Mouse (Mus musculus) megakaryocyte, embryonic 14.5 days (primary cell): ENCODE measurements around the gene Grin3b. TPM values are rescaled to one million over a fixed set of nuclear protein-coding genes. Genes with fewer than 3 reads are reported as not detected.

Experiments used
- H3K27me3 ChIP-seq: replicated peaks from 2 replicates; pipeline ENCODE3; 2012; ENCODE audit warnings: inconsistent platforms
- H3K36me3 ChIP-seq: replicated peaks from 2 replicates; pipeline ENCODE3; 2012; ENCODE audit warnings: low read length, inconsistent platforms, mixed read lengths
- H3K4me1 ChIP-seq: 2 replicates; pipeline ENCODE4 v1.6.1; 2012; ENCODE audit warnings: inconsistent platforms
- H3K4me3 ChIP-seq: replicated peaks from 2 replicates; pipeline ENCODE3; 2012; ENCODE audit warnings: moderate library complexity, mild to moderate bottlenecking, inconsistent platforms
- H3K9me3 ChIP-seq: 2 replicates; pipeline ENCODE4 v1.6.1; 2012; ENCODE audit warnings: inconsistent platforms
- FLI1 ChIP-seq: IDR thresholded peaks from 2 replicates; pipeline ENCODE4 v1.6.1; 2012; ENCODE audit warnings: low read length, inconsistent platforms, mixed read lengths
- GATA1 ChIP-seq: IDR thresholded peaks from 3 replicates; pipeline ENCODE4 v1.6.1; 2012; ENCODE audit warnings: mixed read lengths, low read length, inconsistent platforms, borderline replicate concordance
- polyA plus RNA-seq: library from polyadenylated mRNA; stranded (reverse); fragments of >175 nt; gene quantifications from 2 replicates; pipeline ENCODE4 v1.2.3, GENCODE M21; 2012; ENCODE audit warnings: low replicate concordance; ENCODE audit not compliant: insufficient read depth

Grin3b gene
- not detected in 2 replicates for polyA plus RNA-seq

- H3K36me3 ChIP-seq, result peaks cover 62% of the 10 kb centered on the region
- peak within 1 kb of the TSS; percentile 83 for H3K4me3 ChIP-seq
- H3K27me3 ChIP-seq, result peaks cover 38% of the 10 kb centered on the region
- TF ChIP-seq GATA1, result no peak
- TF ChIP-seq FLI1, result no peak
- H3K4me1 ChIP-seq, result peaks cover 43% of the 10 kb centered on the region
- H3K9me3 ChIP-seq, result 0 out of 2 replicates have a peak, but pooled peaks cover 2% of the 10 kb centered on the region
Observed at GRCm38 (mm10) chr10:79970415-79971182, at the start of gene Grin3b. Gene Grin3b (plus strand): TSS chr10:79970715.

GRCm38 (mm10) chr10:79920958-79921535 is 49.5 kb upstream of the Grin3b start, which contains the start of gene R3hdm4:
Gene R3hdm4 (minus strand): TSS chr10:79921208.
- H3K36me3 ChIP-seq, result peaks cover 19% of the 10 kb centered on the region
- peaks cover 85% of the 10 kb centered on the region for H3K4me1 ChIP-seq
- peak within 1 kb of the TSS; percentile 35 for H3K4me3 ChIP-seq
- H3K27me3 ChIP-seq, result peaks cover 19% of the 10 kb centered on the region
- H3K9me3 ChIP-seq, result 0 out of 2 replicates have a peak, but pooled peaks cover 6% of the 10 kb centered on the region
- TF ChIP-seq GATA1 (no peak), FLI1 (no peak)

- peak overlapping the region; percentile 35 for H3K4me3 ChIP-seq
- H3K9me3 ChIP-seq, result 0 out of 2 replicates have a peak, but pooled peaks cover 6% of the 10 kb centered on the region
- peaks cover 90% of the 10 kb centered on the region for H3K4me1 ChIP-seq
- H3K27me3 ChIP-seq, result peaks cover 19% of the 10 kb centered on the region
- TF ChIP-seq FLI1 (no peak), GATA1 (no peak)
- H3K36me3 ChIP-seq, result peaks cover 19% of the 10 kb centered on the region
Observed at GRCm38 (mm10) chr10:79921572-79921971, 48.9 kb upstream of the Grin3b start.

- Histone ChIP-seq H3K9me3 (0 out of 2 replicates have a peak, but pooled peaks cover 6% of the 10 kb centered on the region), H3K4me1 (peaks cover 73% of the 10 kb centered on the region), H3K36me3 (peaks cover 26% of the 10 kb centered on the region), H3K27me3 (peaks cover 15% of the 10 kb centered on the region), H3K4me3 (peak overlapping the region; percentile 95)
- TF ChIP-seq FLI1, result no peak
- TF ChIP-seq GATA1, result no peak
Observed at GRCm38 (mm10) chr10:79924998-79925784, 45.3 kb upstream of the Grin3b start.

GRCm38 (mm10) chr10:79925785-79926490 is 44.6 kb upstream of the Grin3b start:
- Histone ChIP-seq H3K36me3 (peaks cover 33% of the 10 kb centered on the region), H3K27me3 (peaks cover 8% of the 10 kb centered on the region), H3K4me3 (peak overlapping the region; percentile 95), H3K9me3 (0 out of 2 replicates have a peak, but pooled peaks cover 6% of the 10 kb centered on the region), H3K4me1 (peaks cover 73% of the 10 kb centered on the region)
- no peak for TF ChIP-seq GATA1

- peak within 1 kb of the TSS; percentile 95 for H3K4me3 ChIP-seq
- H3K36me3 ChIP-seq, result peaks cover 34% of the 10 kb centered on the region
- H3K27me3 ChIP-seq, result peaks cover under 1% of the 10 kb centered on the region
- H3K9me3 ChIP-seq, result 0 out of 2 replicates have a peak, but pooled peaks cover under 1% of the 10 kb centered on the region
- H3K4me1 ChIP-seq, result peaks cover 73% of the 10 kb centered on the region
- TF ChIP-seq GATA1 (no peak), FLI1 (no peak)
Observed at GRCm38 (mm10) chr10:79926491-79927323, 43.8 kb upstream of the Grin3b start, which contains the start of gene Arid3a. Gene Arid3a (plus strand): TSS chr10:79927043.

- Histone ChIP-seq H3K4me3 (peak overlapping the region; percentile 95), H3K36me3 (peaks cover 35% of the 10 kb centered on the region), H3K9me3 (no peaks in the 10 kb centered on the region), H3K27me3 (no peaks in the 10 kb centered on the region), H3K4me1 (peaks cover 76% of the 10 kb centered on the region)
- no peak for TF ChIP-seq GATA1
- no peak for TF ChIP-seq FLI1
Observed at GRCm38 (mm10) chr10:79927324-79928029, 43.0 kb upstream of the Grin3b start.

- peaks cover 76% of the 10 kb centered on the region for H3K4me1 ChIP-seq
- peaks cover 37% of the 10 kb centered on the region for H3K36me3 ChIP-seq
- H3K9me3 ChIP-seq, result no peaks in the 10 kb centered on the region
- peak overlapping the region; percentile 95 for H3K4me3 ChIP-seq
- TF ChIP-seq GATA1 (no peak), FLI1 (no peak)
- H3K27me3 ChIP-seq, result no peaks in the 10 kb centered on the region
Observed at GRCm38 (mm10) chr10:79928030-79928694, 42.4 kb upstream of the Grin3b start.
